Mouse (Mus musculus) midbrain, postnatal 0 days (tissue): ENCODE measurements at regions not wholly inside any gene's neighbourhood (a gene's known extent, or its start where the extent isn't known, plus 50 kb on each side); places are given as distances from the start of the nearest gene placed in this dataset.

Source experiments
- ATAC-seq: fragments of 200-750 bp; cut with Nextera tagmentation; 2 replicates; pipeline ENCODE4 v1.8.0; 2017; ENCODE audit warnings: moderate number of reproducible peaks, mild to moderate bottlenecking, moderate TSS enrichment, moderate library complexity; ENCODE audit not compliant: low FRiP score
- DNase-seq: peaks from one replicate; pipeline ENCODE4 v3.0.0-alpha.2; 2015; ENCODE audit warnings: low spot score
- H3K27ac ChIP-seq: fragments of 300-500 bp; sonication (generic); 2 replicates; pipeline ENCODE4 v1.5.1; 2014; ENCODE audit warnings: low read depth, mild to moderate bottlenecking, low read length, mixed read lengths
- H3K27me3 ChIP-seq: fragments of 300-500 bp; sonication (generic); 2 replicates; pipeline ENCODE4 v1.6.1; 2014; ENCODE audit warnings: low read length, control low read depth, mixed read lengths; ENCODE audit not compliant: insufficient read depth
- H3K36me3 ChIP-seq: fragments of 300-500 bp; sonication (generic); 2 replicates; pipeline ENCODE4 v1.6.1; 2014; ENCODE audit warnings: low read length, control low read depth, mixed read lengths; ENCODE audit not compliant: insufficient read depth
- H3K4me1 ChIP-seq: fragments of 300-500 bp; sonication (generic); 2 replicates; pipeline ENCODE4 v1.6.1; 2014; ENCODE audit warnings: mild to moderate bottlenecking, control low read depth, antibody characterized with exemption, low read length, mixed read lengths; ENCODE audit not compliant: insufficient read depth
- H3K4me2 ChIP-seq: fragments of 300-500 bp; sonication (generic); 2 replicates; pipeline ENCODE4 v1.6.1; 2014; ENCODE audit warnings: low read depth, mild to moderate bottlenecking, low read length, mixed read lengths; ENCODE audit not compliant: poor library complexity, severe bottlenecking
- H3K4me3 ChIP-seq: fragments of 300-500 bp; sonication (generic); 2 replicates; pipeline ENCODE4 v1.5.1; 2014; ENCODE audit warnings: low read depth, mild to moderate bottlenecking, low read length, moderate library complexity
- H3K9ac ChIP-seq: fragments of 300-500 bp; sonication (generic); replicated peaks from 2 replicates; pipeline ENCODE4 v1.6.1; 2014; ENCODE audit warnings: mild to moderate bottlenecking, low read length, moderate library complexity, mixed read lengths; ENCODE audit not compliant: poor library complexity, severe bottlenecking
- H3K9me3 ChIP-seq: fragments of 300-500 bp; sonication (generic); 2 replicates; pipeline ENCODE4 v1.6.1; 2016; ENCODE audit warnings: low read length, control low read depth
- CTCF ChIP-seq: IDR thresholded peaks from 2 replicates; pipeline ENCODE4 v1.5.1; 2016; ENCODE audit warnings: antibody characterized with exemption, mild to moderate bottlenecking
- WGBS: fragments of 180-500 bp; shearing (Covaris S2); extraction: QIAGEN DNeasy Blood & Tissue Kit; methylation state at CpG from one replicate; pipeline ENCODE4 v1.1.7; 2014; 5-methylcytosine and 5-hydroxymethylcytosine counted together

DNA sequence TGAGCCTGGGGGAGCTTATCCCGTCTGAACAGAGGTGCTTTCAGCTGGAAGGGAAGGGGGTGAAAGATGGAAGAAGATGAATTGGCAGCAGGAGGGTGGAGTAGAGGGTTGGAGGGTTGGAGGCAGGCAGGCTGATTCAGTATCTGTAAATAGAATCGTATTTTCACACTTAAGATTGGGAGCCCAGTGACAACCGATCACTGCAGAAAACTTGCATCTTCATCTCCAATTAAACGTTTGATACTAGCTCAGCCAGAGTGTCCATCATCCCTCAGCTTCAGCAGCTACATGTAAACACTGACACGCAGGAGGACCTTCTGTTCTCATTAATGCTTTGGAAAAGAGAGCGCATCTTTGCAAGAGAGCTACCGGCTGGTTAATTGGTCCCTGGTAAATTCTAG is 67.2 kb upstream of the Gramd1b start:
- no peak overlapping the region for H3K4me3 ChIP-seq
- no peaks in the 10 kb centered on the region for H3K4me1 ChIP-seq
- 73% methylated on average over 7 of the region's 7 CpGs for WGBS
- H3K4me2 ChIP-seq: no peak overlapping the region
- no peak for TF ChIP-seq CTCF
- 0 out of 2 replicates have a peak, but pooled peaks have one; percentile 20 for ATAC-seq
- no peaks in the 10 kb centered on the region for H3K36me3 ChIP-seq
- H3K27ac ChIP-seq: no peak overlapping the region; the same call in 1 of the 2 replicates
- H3K9ac ChIP-seq: no peak overlapping the region
- H3K27me3 ChIP-seq: no peaks in the 10 kb centered on the region
- no peak for DNase-seq
- H3K9me3 ChIP-seq: no peaks in the 10 kb centered on the region

- whole genome bisulfite sequencing: 74% methylated on average over 2 of the region's 2 CpGs
- Histone ChIP-seq H3K9ac (no peak overlapping the region), H3K4me1 (no peaks in the 10 kb centered on the region), H3K27ac (no peak overlapping the region), H3K4me2 (no peak overlapping the region), H3K36me3 (no peaks in the 10 kb centered on the region), H3K9me3 (no peaks in the 10 kb centered on the region), H3K4me3 (no peak overlapping the region), H3K27me3 (no peaks in the 10 kb centered on the region)
- DNase-seq: no peak
- ATAC-seq: no peak
- TF ChIP-seq CTCF: no peak
Measured at GRCm38 (mm10) chr9:40587421-40587820, 56.2 kb upstream of the Gramd1b start.

- H3K4me2 ChIP-seq: no peak overlapping the region
- no peaks in the 10 kb centered on the region for H3K27me3 ChIP-seq
- no peak overlapping the region for H3K4me3 ChIP-seq
- DNase-seq: no peak
- 93% methylated on average over 7 of the region's 7 CpGs for WGBS
- no peak overlapping the region for H3K9ac ChIP-seq
- no peaks in the 10 kb centered on the region for H3K9me3 ChIP-seq
- no peaks in the 10 kb centered on the region for H3K4me1 ChIP-seq
- TF ChIP-seq CTCF: no peak
- H3K36me3 ChIP-seq: no peaks in the 10 kb centered on the region
- ATAC-seq: no peak
- no peak overlapping the region for H3K27ac ChIP-seq
Measured at GRCm38 (mm10) chr9:40586581-40586980, 55.4 kb upstream of the Gramd1b start.

DNA sequence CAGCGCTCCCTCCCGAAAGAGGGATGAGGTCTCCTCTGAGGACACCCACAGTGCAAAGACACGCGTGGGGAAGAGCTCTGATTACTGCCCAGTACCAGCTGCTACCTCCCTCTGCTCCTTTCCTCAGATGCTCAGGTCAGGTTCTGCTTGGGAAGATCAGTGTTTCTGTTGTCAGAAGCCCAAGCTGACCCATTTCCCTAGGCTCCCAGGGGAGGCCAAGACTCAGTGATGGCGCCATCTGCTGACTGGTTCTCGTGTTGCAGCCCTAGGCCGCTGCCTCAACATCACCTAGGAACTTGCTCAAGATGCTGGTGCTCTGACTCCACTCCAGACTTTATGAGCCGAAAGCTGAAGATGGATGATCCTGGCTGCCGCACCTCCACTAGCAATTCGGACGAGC is 52.4 kb upstream of the Gramd1b start:
- WGBS: 53% methylated on average over 11 of the region's 11 CpGs
- TF ChIP-seq CTCF: peak; percentile 72
- Histone ChIP-seq H3K9ac (no peak overlapping the region), H3K4me1 (no peaks in the 10 kb centered on the region), H3K9me3 (no peaks in the 10 kb centered on the region), H3K27ac (no peak overlapping the region), H3K27me3 (no peaks in the 10 kb centered on the region), H3K4me3 (no peak overlapping the region), H3K4me2 (no peak overlapping the region), H3K36me3 (no peaks in the 10 kb centered on the region)
- DNase-seq: peak; percentile 71
- no peak for ATAC-seq

DNA sequence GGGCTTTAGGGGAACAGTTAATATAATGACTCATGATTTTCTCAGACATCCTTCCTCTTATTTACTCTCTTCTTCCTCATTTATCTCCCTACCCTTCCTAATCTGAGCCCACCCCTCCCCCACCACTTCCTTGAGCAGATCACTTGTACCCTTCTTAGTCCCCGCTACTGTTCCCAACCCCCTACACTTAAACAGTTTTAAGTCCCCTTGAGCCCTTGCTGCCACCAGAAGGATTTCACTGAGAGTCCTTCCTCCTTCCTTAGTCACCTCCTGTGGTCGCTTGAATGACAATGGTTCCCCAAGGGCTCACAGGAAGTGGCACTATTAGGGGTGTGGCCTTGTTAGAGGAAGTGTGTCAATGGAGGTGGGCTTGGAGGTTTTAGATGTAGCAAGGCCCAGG is 50.7 kb upstream of the Gramd1b start:
- Histone ChIP-seq H3K27ac (no peak overlapping the region), H3K4me1 (no peaks in the 10 kb centered on the region), H3K36me3 (no peaks in the 10 kb centered on the region), H3K4me2 (no peak overlapping the region), H3K9me3 (no peaks in the 10 kb centered on the region), H3K27me3 (no peaks in the 10 kb centered on the region), H3K4me3 (no peak overlapping the region), H3K9ac (no peak overlapping the region)
- no peak for TF ChIP-seq CTCF
- DNase-seq (no peak), ATAC-seq (no peak)
- WGBS: 90% methylated on average over 2 of the region's 2 CpGs
